Mouse (Mus musculus) myocyte (in vitro differentiated cells): ENCODE results near the gene Hoxd12. TPM values are rescaled to one million over a fixed set of nuclear protein-coding genes. Genes with fewer than 3 reads are reported as not detected.

ENCODE experiments used
- H3K27me3 ChIP-seq: one replicate; pipeline ENCODE4 v1.6.1; 2011; ENCODE audit not compliant: control insufficient read depth, insufficient read depth, insufficient read length
- H3K36me3 ChIP-seq: one replicate; pipeline ENCODE4 v1.6.1; 2011; ENCODE audit not compliant: control insufficient read depth, insufficient read depth
- H3K4me2 ChIP-seq: one replicate; pipeline ENCODE4 v1.6.1; 2011; ENCODE audit warnings: low read depth, control low read depth
- H3K4me3 ChIP-seq: one replicate; pipeline ENCODE4 v1.5.1; 2011; ENCODE audit warnings: mild to moderate bottlenecking, control low read depth, moderate library complexity
- H3K79me2 ChIP-seq: one replicate; pipeline ENCODE4 v1.6.1; 2011; ENCODE audit not compliant: control insufficient read depth, insufficient read depth
- H3ac ChIP-seq: one replicate; pipeline ENCODE4 v1.6.1; 2011; ENCODE audit not compliant: control insufficient read depth, insufficient read length
- CEBPB ChIP-seq: IDR thresholded peaks from 2 replicates; pipeline ENCODE4 v1.6.1; 2011; ENCODE audit warnings: mild to moderate bottlenecking, moderate library complexity; ENCODE audit not compliant: poor library complexity, insufficient read depth, severe bottlenecking
- E2F4 ChIP-seq: IDR thresholded peaks from one replicate; pipeline ENCODE4 v1.6.1; 2011; ENCODE audit warnings: mild to moderate bottlenecking, control low read depth, moderate library complexity; ENCODE audit not compliant: insufficient read depth
- MAX ChIP-seq: IDR thresholded peaks from one replicate; pipeline ENCODE4 v1.6.1; 2011; ENCODE audit warnings: low read depth, mild to moderate bottlenecking, control low read depth
- MYOD1 ChIP-seq, 3 experiments: IDR thresholded peaks; one replicate each; pipeline ENCODE4 v1.6.1; 2011; ENCODE audit warnings: control low read depth in 2 of 3, low read depth in 2 of 3, mild to moderate bottlenecking in 2 of 3, moderate library complexity in 1 of 3; ENCODE audit not compliant: insufficient read length in 2 of 3, control insufficient read depth in 1 of 3
- MYOG ChIP-seq, 3 experiments: IDR thresholded peaks; one replicate each; pipeline ENCODE4 v1.6.1; 2011; ENCODE audit warnings: control low read depth in 2 of 3, low read depth in 2 of 3, mild to moderate bottlenecking in 2 of 3; ENCODE audit not compliant: insufficient read length in 2 of 3, control insufficient read depth in 1 of 3, insufficient read depth in 1 of 3
- POLR2A ChIP-seq: IDR thresholded peaks from one replicate; pipeline ENCODE4 v1.6.1; 2011; ENCODE audit warnings: low read depth, mild to moderate bottlenecking, control low read depth, moderate library complexity; ENCODE audit not compliant: insufficient read length
- POLR2AphosphoS2 ChIP-seq: IDR thresholded peaks from one replicate; pipeline ENCODE4 v1.6.1; 2011; ENCODE audit warnings: low read depth, control low read depth; ENCODE audit not compliant: insufficient read length
- REST ChIP-seq: IDR thresholded peaks from one replicate; pipeline ENCODE4 v1.6.1; 2011; ENCODE audit warnings: mild to moderate bottlenecking, control low read depth, moderate library complexity; ENCODE audit not compliant: insufficient read depth, insufficient read length
- SRF ChIP-seq: IDR thresholded peaks from one replicate; pipeline ENCODE4 v1.6.1; 2011; ENCODE audit warnings: low read depth; ENCODE audit not compliant: control insufficient read depth, insufficient read length
- TCF12 ChIP-seq: IDR thresholded peaks from one replicate; pipeline ENCODE4 v1.6.1; 2011; ENCODE audit warnings: mild to moderate bottlenecking, control low read depth; ENCODE audit not compliant: poor library complexity, insufficient read depth, severe bottlenecking
- TCF3 ChIP-seq: IDR thresholded peaks from one replicate; pipeline ENCODE4 v1.6.1; 2011; ENCODE audit warnings: low read depth, control low read depth; ENCODE audit not compliant: insufficient read length
- USF1 ChIP-seq: IDR thresholded peaks from one replicate; pipeline ENCODE4 v1.6.1; 2011; ENCODE audit warnings: low read depth, mild to moderate bottlenecking, control low read depth, moderate library complexity
- polyA plus RNA-seq: library from polyadenylated mRNA; unstranded; fragments of >200 nt; fragmentation: generic; extraction: Trizol; gene quantifications from one replicate; pipeline ENCODE4 v1.2.1, GENCODE M21; 2012; ENCODE audit warnings: missing spikeins

Hoxd12 gene
- polyA plus RNA-seq, 1 experiment: not detected

DNA sequence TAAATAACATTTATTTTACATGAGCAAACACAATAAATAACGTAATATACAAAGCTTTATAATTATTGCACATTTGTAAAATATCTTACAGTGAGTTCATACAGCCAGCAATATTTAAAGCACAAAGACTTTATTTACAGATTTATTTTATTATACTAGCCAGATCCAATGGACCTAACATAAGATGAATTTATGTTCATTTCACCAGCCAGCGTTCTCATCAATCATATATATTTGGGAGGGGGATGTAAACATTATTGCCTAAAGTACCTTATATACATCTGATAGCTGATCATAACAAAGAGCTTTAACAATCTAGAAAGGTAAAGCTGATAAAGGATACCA lies 21.8 kb upstream of the Hoxd12 start:
- TF ChIP-seq MAX: no peak
- TF ChIP-seq TCF3: no peak
- TF ChIP-seq SRF: no peak
- TF ChIP-seq CEBPB: no peak
- TF ChIP-seq POLR2AphosphoS2: no peak
- TF ChIP-seq POLR2A: no peak
- no peak for TF ChIP-seq MYOG (IDR thresholded peaks at IDR 0.05; ENCODE audit: control insufficient read depth in 1 of 3, insufficient read depth in 1 of 3, insufficient read length in 2 of 3, low read depth in 2 of 3)
- no peak for TF ChIP-seq MYOD1 (IDR thresholded peaks at IDR 0.05; ENCODE audit: control insufficient read depth in 1 of 3, insufficient read length in 2 of 3, low read depth in 2 of 3)
- TF ChIP-seq TCF12: no peak
- no peak for TF ChIP-seq E2F4
- no peak for TF ChIP-seq USF1
- TF ChIP-seq REST: no peak
- Histone ChIP-seq H3ac (no peak overlapping the region), H3K27me3 (peaks cover 34% of the 10 kb centered on the region), H3K4me3 (no peak overlapping the region), H3K36me3 (no peaks in the 10 kb centered on the region), H3K79me2 (no peaks in the 10 kb centered on the region), H3K4me2 (no peak overlapping the region)

DNA sequence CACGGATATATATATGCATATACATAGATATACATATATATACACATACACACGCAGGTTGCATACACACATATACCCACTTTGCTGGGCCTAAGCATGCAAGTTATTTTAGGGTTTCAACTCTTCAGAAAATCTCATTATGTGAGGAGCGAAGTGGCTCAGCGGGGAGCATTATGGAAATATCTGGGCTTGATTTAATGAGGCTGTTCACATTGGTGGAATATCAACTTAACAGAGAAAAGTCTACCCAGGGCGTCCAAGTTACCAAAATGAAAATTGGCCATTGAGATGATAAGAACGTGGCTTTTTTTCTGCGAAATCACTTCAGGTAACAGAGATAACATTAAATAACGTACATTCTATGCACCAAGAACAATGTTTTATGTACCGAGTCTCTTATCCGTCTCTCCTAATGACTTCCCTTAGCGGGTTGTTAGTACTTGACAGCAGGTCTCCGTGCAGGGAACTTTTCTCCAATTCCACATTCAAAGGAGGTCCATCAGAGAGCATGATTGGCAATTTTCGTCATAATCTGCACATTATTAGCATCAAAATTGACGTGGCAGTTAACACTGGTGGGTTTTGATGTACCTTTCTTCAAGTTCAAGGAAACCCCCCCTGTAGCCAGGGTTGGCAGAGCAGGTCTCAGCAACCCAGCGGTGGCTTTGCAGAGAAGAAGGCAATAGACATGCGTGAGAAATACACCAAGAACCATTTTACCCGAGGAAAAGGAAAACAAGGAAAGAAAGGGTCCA lies 20.9 kb upstream of the Hoxd12 start:
- H3K4me3 ChIP-seq: no peak overlapping the region
- H3K79me2 ChIP-seq: no peaks in the 10 kb centered on the region
- H3ac ChIP-seq: no peak overlapping the region
- peaks cover 30% of the 10 kb centered on the region for H3K27me3 ChIP-seq
- TF ChIP-seq USF1: no peak
- no peak for TF ChIP-seq TCF12
- no peak for TF ChIP-seq E2F4
- TF ChIP-seq POLR2AphosphoS2: no peak
- TF ChIP-seq SRF: no peak
- no peak for TF ChIP-seq MAX
- no peak for TF ChIP-seq POLR2A
- no peak for TF ChIP-seq TCF3
- TF ChIP-seq CEBPB: no peak
- no peak for TF ChIP-seq REST
- no peak for TF ChIP-seq MYOG (IDR thresholded peaks at IDR 0.05; ENCODE audit: control insufficient read depth in 1 of 3, insufficient read depth in 1 of 3, insufficient read length in 2 of 3, low read depth in 2 of 3)
- no peak for TF ChIP-seq MYOD1 (IDR thresholded peaks at IDR 0.05; ENCODE audit: control insufficient read depth in 1 of 3, insufficient read length in 2 of 3, low read depth in 2 of 3)
- no peak overlapping the region for H3K4me2 ChIP-seq
- no peaks in the 10 kb centered on the region for H3K36me3 ChIP-seq

DNA sequence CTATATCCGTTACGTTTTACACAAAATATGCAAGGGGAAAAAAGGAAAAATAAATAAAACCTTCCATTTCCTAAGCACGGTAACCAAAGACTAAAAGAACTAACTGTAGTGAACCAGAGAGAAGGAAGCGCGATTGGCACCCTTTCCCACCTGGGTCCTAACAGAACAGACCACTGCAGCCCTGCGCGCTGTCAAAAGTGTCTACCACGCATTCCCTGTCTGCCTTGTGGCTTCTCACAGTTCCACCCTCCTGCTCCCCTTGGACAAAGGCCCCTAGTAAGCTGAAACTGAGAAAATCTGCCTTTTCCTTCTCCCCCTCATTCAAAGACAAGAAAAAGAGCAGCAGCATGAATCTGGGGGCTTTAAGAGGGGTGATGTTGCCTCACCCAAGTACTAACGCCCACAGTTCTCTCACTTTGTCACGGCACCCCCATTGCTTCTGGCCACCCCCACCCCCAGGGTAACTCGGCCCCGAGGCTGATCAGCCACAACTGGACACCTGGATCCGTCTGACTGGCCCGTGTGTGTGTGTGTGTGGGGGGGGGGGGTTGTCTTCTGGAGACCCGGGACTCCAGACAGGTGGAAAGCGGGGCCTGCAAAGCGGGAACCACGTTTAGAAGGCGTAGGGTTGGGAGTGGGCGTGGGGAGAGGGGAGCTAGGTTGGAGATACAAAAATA lies 19.9 kb upstream of the Hoxd12 start:
- Histone ChIP-seq H3K4me2 (no peak overlapping the region), H3K27me3 (peaks cover 38% of the 10 kb centered on the region), H3K4me3 (no peak overlapping the region), H3K79me2 (no peaks in the 10 kb centered on the region), H3K36me3 (no peaks in the 10 kb centered on the region), H3ac (no peak overlapping the region)
- no peak for TF ChIP-seq MYOG (IDR thresholded peaks at IDR 0.05; ENCODE audit: control insufficient read depth in 1 of 3, insufficient read depth in 1 of 3, insufficient read length in 2 of 3, low read depth in 2 of 3)
- no peak for TF ChIP-seq MAX
- TF ChIP-seq TCF12: no peak
- no peak for TF ChIP-seq POLR2A
- no peak for TF ChIP-seq E2F4
- TF ChIP-seq TCF3: no peak
- no peak for TF ChIP-seq POLR2AphosphoS2
- no peak for TF ChIP-seq REST
- no peak for TF ChIP-seq CEBPB
- TF ChIP-seq SRF: no peak
- TF ChIP-seq MYOD1 (IDR thresholded peaks at IDR 0.05; ENCODE audit: control insufficient read depth in 1 of 3, insufficient read length in 2 of 3, low read depth in 2 of 3): no peak
- TF ChIP-seq USF1: no peak

DNA sequence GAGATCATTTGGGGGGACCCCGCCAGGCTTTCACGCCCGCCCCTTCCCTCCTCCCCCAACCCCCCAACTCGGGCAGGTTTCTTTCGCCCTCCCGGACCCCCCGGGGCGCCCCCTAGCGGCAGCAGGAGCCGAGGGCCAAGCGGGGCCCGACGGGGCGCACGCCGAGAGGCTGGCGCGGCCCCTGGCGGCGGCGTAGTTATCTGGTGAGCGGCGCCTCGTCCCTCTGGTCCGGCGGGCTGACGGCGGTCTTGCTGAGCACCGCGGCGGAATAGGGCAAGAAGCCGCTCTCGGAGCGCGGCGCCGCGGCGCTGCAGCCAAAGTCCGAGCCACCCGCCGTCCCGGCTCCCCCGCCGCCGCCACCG lies 19.4 kb upstream of the Hoxd12 start:
- Histone ChIP-seq H3K36me3 (no peaks in the 10 kb centered on the region), H3K4me2 (no peak overlapping the region), H3K27me3 (peaks cover 38% of the 10 kb centered on the region), H3K79me2 (no peaks in the 10 kb centered on the region), H3K4me3 (no peak overlapping the region), H3ac (no peak overlapping the region)
- TF ChIP-seq POLR2A (no peak), TCF3 (no peak), TCF12 (no peak), POLR2AphosphoS2 (no peak), MYOG (IDR thresholded peaks at IDR 0.05; ENCODE audit: control insufficient read depth in 1 of 3, insufficient read depth in 1 of 3, insufficient read length in 2 of 3, low read depth in 2 of 3) (no peak), USF1 (no peak), MYOD1 (IDR thresholded peaks at IDR 0.05; ENCODE audit: control insufficient read depth in 1 of 3, insufficient read length in 2 of 3, low read depth in 2 of 3) (no peak), MAX (no peak)
